Mouse (Mus musculus) gastrocnemius, adult 18-20 months (tissue): ENCODE data around the gene Ugt1a10. TPM values are rescaled to one million over a fixed set of nuclear protein-coding genes. Genes with fewer than 3 reads are reported as not detected.
"Not testable (repeated sequence)": the region's sequence is repeated elsewhere in the genome, so short reads cannot be mapped to it uniquely, and the experiment has no call there.

Experiments used
- DNase-seq: peaks from one replicate; pipeline ENCODE4 v3.0.0; 2021; ENCODE audit warnings: low spot score
- total RNA-seq, 2 experiments: library from RNA; stranded (reverse); gene quantifications; 2 replicates each; pipeline ENCODE4 v1.2.3; 2021

Gene Ugt1a10
- total RNA-seq, 2 experiments from 2014 or later, result not detected

- peak; percentile 3 for DNase-seq
Observed at GRCm38 (mm10) chr1:88213766-88214461, 158.7 kb downstream of the Ugt1a10 start.

- peak; percentile 9 for DNase-seq
Observed at GRCm38 (mm10) chr1:88214462-88214952, 159.3 kb downstream of the Ugt1a10 start.

GRCm38 (mm10) chr1:88215466-88216380, 160.5 kb downstream of the Ugt1a10 start:
- peak; percentile 1 for DNase-seq

GRCm38 (mm10) chr1:88216551-88216950, 161.4 kb downstream of the Ugt1a10 start:
- no peak for DNase-seq

GRCm38 (mm10) chr1:88217144-88217543, 162.0 kb downstream of the Ugt1a10 start:
- no peak for DNase-seq

GRCm38 (mm10) chr1:88217576-88217975, 162.4 kb downstream of the Ugt1a10 start:
- peak; percentile 1 for DNase-seq

GRCm38 (mm10) chr1:88218051-88218450, 162.9 kb downstream of the Ugt1a10 start:
- DNase-seq, result peak; percentile 3

- no peak for DNase-seq
Observed at GRCm38 (mm10) chr1:88218591-88218990, 163.4 kb downstream of the Ugt1a10 start.

- DNase-seq, result peak; percentile 8
Observed at GRCm38 (mm10) chr1:88219054-88219453, 163.9 kb downstream of the Ugt1a10 start.

GRCm38 (mm10) chr1:88220336-88220735, 165.1 kb downstream of the Ugt1a10 start:
- DNase-seq, result peak; percentile 18

- DNase-seq, result no peak
Observed at GRCm38 (mm10) chr1:88222216-88222615, 167.0 kb downstream of the Ugt1a10 start.

GRCm38 (mm10) chr1:88223011-88223515, 167.9 kb downstream of the Ugt1a10 start:
- DNase-seq, result peak; percentile 7

GRCm38 (mm10) chr1:88223591-88223990, 168.4 kb downstream of the Ugt1a10 start:
- peak; percentile 13 for DNase-seq

- peak; percentile 23 for DNase-seq
Observed at GRCm38 (mm10) chr1:88224029-88224776, 169.0 kb downstream of the Ugt1a10 start.

GRCm38 (mm10) chr1:88225301-88225700, 170.1 kb downstream of the Ugt1a10 start:
- DNase-seq, result not testable (repeated sequence)

GRCm38 (mm10) chr1:88225741-88226140, 170.6 kb downstream of the Ugt1a10 start:
- peak; percentile 4 for DNase-seq

- DNase-seq, result peak; percentile 1
Observed at GRCm38 (mm10) chr1:88226670-88227379, 171.6 kb downstream of the Ugt1a10 start, which contains the start of gene Mroh2a. Gene Mroh2a (plus strand): TSS chr1:88226986.

GRCm38 (mm10) chr1:88227482-88227881, 172.3 kb downstream of the Ugt1a10 start:
- no peak for DNase-seq

GRCm38 (mm10) chr1:88228121-88228520, 172.9 kb downstream of the Ugt1a10 start:
- no peak for DNase-seq

- DNase-seq, result no peak
Observed at GRCm38 (mm10) chr1:88229566-88229965, 174.4 kb downstream of the Ugt1a10 start.
